Comparison of ENCODE assay signal across 12 mouse cellular contexts in the genomic region with DNA sequence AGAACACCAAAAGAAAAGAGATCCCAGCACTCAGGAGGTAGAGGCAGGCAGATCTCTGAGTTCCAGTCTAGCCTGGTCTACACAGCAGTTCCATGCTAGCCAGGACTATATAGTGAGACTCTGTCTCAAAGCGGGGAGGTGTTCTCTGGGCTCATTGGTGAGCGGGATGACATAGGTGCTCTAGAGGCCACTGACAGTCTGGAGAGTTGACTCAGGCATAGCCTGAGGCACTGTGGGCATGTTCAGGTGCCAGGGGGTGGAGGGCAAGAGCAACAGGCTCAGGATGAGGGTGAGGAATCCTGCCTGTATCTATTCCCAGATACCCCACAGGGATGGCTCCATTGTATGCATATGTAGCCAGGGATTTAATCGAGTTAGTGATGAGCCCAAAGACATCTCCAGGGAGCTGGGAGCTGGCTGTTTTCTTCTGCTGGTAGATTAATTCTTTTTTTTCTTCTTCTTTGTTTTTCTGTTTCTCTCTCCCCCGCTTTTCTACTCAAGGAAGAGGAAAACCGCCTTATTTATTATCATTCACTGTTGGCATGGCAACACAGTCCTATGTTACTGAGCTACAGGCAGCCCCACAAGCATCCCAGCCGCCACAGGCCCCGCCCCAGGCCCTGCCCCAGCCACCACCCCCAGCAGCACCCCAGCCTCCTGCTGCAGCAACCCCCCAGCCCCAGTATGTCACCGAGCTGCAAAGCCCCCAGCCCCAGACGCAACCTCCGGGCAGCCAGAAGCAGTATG. TPM values are rescaled to one million over a fixed set of nuclear protein-coding genes. Genes with fewer than 3 reads are reported as not detected.
DNase-seq lines count a peak whose midpoint lies in the region; ATAC-seq and TF ChIP-seq lines count a peak whose summit lies in the region.
"Had no signal": no experiment of that assay in that cellular context is flagged by ENCODE, and none has a peak within 500 bp of the region (broad histone marks: within the 10 kb centered on the region; RNA-seq: fewer than 3 reads in every experiment).

No protein-coding gene starts in this region.

- H3K4me3 ChIP-seq in thymus, adult 2 months (ENCODE audit: control insufficient read depth, insufficient read depth, low read length), result no peak overlapping the region
- H3K4me3 ChIP-seq in forebrain, embryonic 13.5 days, result no peak overlapping the region
- H3K4me3 ChIP-seq in midbrain, embryonic 10.5 days, result no peak overlapping the region
- no peak overlapping the region for H3K4me3 ChIP-seq in heart, embryonic 12.5 days

- peak overlapping the region; percentile 31; the same call in 1 of the 2 replicates for H3K27ac ChIP-seq in thymus, adult 2 months (ENCODE audit: control insufficient read depth, insufficient read depth, low read length)
- peak overlapping the region; percentile 73 for H3K27ac ChIP-seq in forebrain, embryonic 13.5 days
- 0 out of 2 replicates have a peak overlapping the region, but pooled peaks have one; percentile 4 for H3K27ac ChIP-seq in midbrain, embryonic 10.5 days (replicated peaks)
- H3K27ac ChIP-seq in heart, embryonic 12.5 days (ENCODE audit: poor library complexity, severe bottlenecking), result no peak overlapping the region

- no peaks in the 10 kb centered on the region for H3K9me3 ChIP-seq in forebrain, embryonic 13.5 days (replicated peaks)
- H3K9me3 ChIP-seq in midbrain, embryonic 10.5 days (replicated peaks), result no peaks in the 10 kb centered on the region
- H3K9me3 ChIP-seq in heart, embryonic 12.5 days (replicated peaks), result no peaks in the 10 kb centered on the region

- H3K4me2 ChIP-seq in forebrain, embryonic 13.5 days, result peak overlapping the region; percentile 12; the same call in 1 of the 2 replicates
- H3K4me2 ChIP-seq in heart, embryonic 12.5 days, result no peak overlapping the region

- WGBS in thymus, adult 2 months, result 67% methylated on average over 10 of the region's 10 CpGs
- 44% methylated on average over 10 of the region's 10 CpGs for WGBS in forebrain, embryonic 13.5 days
- 51% methylated on average over 10 of the region's 10 CpGs for WGBS in midbrain, embryonic 10.5 days
- WGBS in heart, embryonic 12.5 days, result 70% methylated on average over 10 of the region's 10 CpGs

- H3K27me3 ChIP-seq in thymus, adult 2 months (ENCODE audit: control insufficient read depth, insufficient read depth, low read length), result no peaks in the 10 kb centered on the region
- H3K27me3 ChIP-seq in forebrain, embryonic 13.5 days, result no peaks in the 10 kb centered on the region
- no peaks in the 10 kb centered on the region for H3K27me3 ChIP-seq in midbrain, embryonic 10.5 days (ENCODE audit: low read depth, poor library complexity, severe bottlenecking)
- H3K27me3 ChIP-seq in heart, embryonic 12.5 days (replicated peaks), result no peaks in the 10 kb centered on the region

- TF ChIP-seq POLR2A in thymus, adult 2 months (IDR thresholded peaks at IDR 0.05; ENCODE audit: control insufficient read depth, extremely low read depth, insufficient read depth, low read length, poor library complexity), result no peak

- H3K9ac ChIP-seq in forebrain, embryonic 13.5 days, result 0 out of 2 replicates have a peak overlapping the region, but pooled peaks have one; percentile 35
- no peak overlapping the region for H3K9ac ChIP-seq in heart, embryonic 12.5 days
- H3K9ac ChIP-seq: liver, postnatal 0 days had no signal

- H3K36me3 ChIP-seq in thymus, adult 2 months (ENCODE audit: control insufficient read depth, insufficient read depth, low read length), result no peaks in the 10 kb centered on the region
- H3K36me3 ChIP-seq in forebrain, embryonic 13.5 days (ENCODE audit: poor library complexity, severe bottlenecking), result peaks cover 33% of the 10 kb centered on the region
- H3K36me3 ChIP-seq in midbrain, embryonic 10.5 days, result peaks cover 42% of the 10 kb centered on the region
- peaks cover 25% of the 10 kb centered on the region for H3K36me3 ChIP-seq in heart, embryonic 12.5 days

- no peak for TF ChIP-seq CTCF in thymus, adult 2 months (IDR thresholded peaks at IDR 0.05; ENCODE audit: borderline replicate concordance, control insufficient read depth, extremely low read depth, insufficient read depth, low read length, poor library complexity)

- H3K4me1 ChIP-seq in thymus, adult 2 months (replicated peaks; ENCODE audit: control insufficient read depth, insufficient read depth, low read length), result peaks cover 9% of the 10 kb centered on the region
- H3K4me1 ChIP-seq in forebrain, embryonic 13.5 days, result peaks cover 47% of the 10 kb centered on the region
- peaks cover 60% of the 10 kb centered on the region for H3K4me1 ChIP-seq in midbrain, embryonic 10.5 days
- peaks cover 35% of the 10 kb centered on the region for H3K4me1 ChIP-seq in heart, embryonic 12.5 days (replicated peaks)

- no peak for DNase-seq in thymus, adult 2 months
- no peak for DNase-seq in thymus, adult 18-20 months
- no peak for DNase-seq in midbrain, embryonic 10.5 days (ENCODE audit: low spot score)
- DNase-seq in testis, postnatal 10 days (ENCODE audit: low spot score), result no peak
- DNase-seq: gastrocnemius, postnatal 14 days; liver, postnatal 0 days; thymus, postnatal 25 days had no signal

- ATAC-seq in forebrain, embryonic 13.5 days, result peak; percentile 67; the same call in 1 of the 2 replicates
- no peak for ATAC-seq in megakaryocyte, adult 5-6 weeks (ENCODE audit: poor library complexity, severe bottlenecking)
- no peak for ATAC-seq in heart, embryonic 12.5 days (ENCODE audit: insufficient number of reproducible peaks, low FRiP score)
- ATAC-seq: liver, postnatal 0 days had no signal

RNA-seq across cellular contexts. Expression of a gene that starts 6.8 kb away (rescaled TPM):
- polyA plus RNA-seq in thymus, adult 2 months (2012; rRNA removed), result 76.1 and 88.8 TPM in 2 replicates
- polyA plus RNA-seq in forebrain, embryonic 13.5 days (2015; fragmentation: Nextera tagmentation; extraction: Ambion mirVana), result 6.7 and 8.3 TPM in 2 replicates
- 7.7 and 8.6 TPM in 2 replicates for polyA plus RNA-seq in midbrain, embryonic 10.5 days (2016; fragmentation: Nextera tagmentation; extraction: Ambion mirVana)
- 9.9 and 10.6 TPM in 2 replicates for total RNA-seq in megakaryocyte, adult 5-6 weeks (2015)
- 4.2 and 5.3 TPM in 2 replicates for total RNA-seq in megakaryocyte, adult 5-6 weeks (2017)
- 6.9 and 7.5 TPM in 2 replicates for polyA plus RNA-seq in heart, embryonic 12.5 days (2016; fragmentation: Nextera tagmentation; extraction: Ambion mirVana)

RNA-seq across cellular contexts. Expression of a gene that starts 8.5 kb away (rescaled TPM):
- 0.36 and 0.45 TPM in 2 replicates for polyA plus RNA-seq in thymus, adult 2 months (2012; rRNA removed)
- polyA plus RNA-seq in forebrain, embryonic 13.5 days (2015; fragmentation: Nextera tagmentation; extraction: Ambion mirVana), result 1.1 and 1.5 TPM in 2 replicates
- polyA plus RNA-seq in midbrain, embryonic 10.5 days (2016; fragmentation: Nextera tagmentation; extraction: Ambion mirVana), result 0.69 and 1.6 TPM in 2 replicates
- total RNA-seq in megakaryocyte, adult 5-6 weeks (2015), result 1.0 and 1.4 TPM in 2 replicates
- 1.7 and 2.4 TPM in 2 replicates for total RNA-seq in megakaryocyte, adult 5-6 weeks (2017)
- polyA plus RNA-seq in heart, embryonic 12.5 days (2016; fragmentation: Nextera tagmentation; extraction: Ambion mirVana), result 1.2 TPM in 2 replicates

RNA-seq across cellular contexts. Expression of a gene that starts 28.6 kb away (rescaled TPM):
- polyA plus RNA-seq in thymus, adult 2 months (2012; rRNA removed), result 7.1 and 9.1 TPM in 2 replicates
- polyA plus RNA-seq in forebrain, embryonic 13.5 days (2015; fragmentation: Nextera tagmentation; extraction: Ambion mirVana), result not detected in 2 replicates
- polyA plus RNA-seq in midbrain, embryonic 10.5 days (2016; fragmentation: Nextera tagmentation; extraction: Ambion mirVana), result 0.20 TPM in 1 of 2 replicates, not detected in the other
- not detected in 2 replicates for total RNA-seq in megakaryocyte, adult 5-6 weeks (2015)
- not detected in 2 replicates for total RNA-seq in megakaryocyte, adult 5-6 weeks (2017)
- polyA plus RNA-seq in heart, embryonic 12.5 days (2016; fragmentation: Nextera tagmentation; extraction: Ambion mirVana), result not detected in 2 replicates
- total RNA-seq: gastrocnemius, postnatal 14 days; hematopoietic stem cell, adult 5-6 weeks; layer of hippocampus, postnatal 25 days had no signal
- polyA plus RNA-seq: liver, postnatal 0 days had no signal

RNA-seq across cellular contexts. Expression of a gene that starts 31.0 kb away (rescaled TPM):
- polyA plus RNA-seq in thymus, adult 2 months (2012; rRNA removed), result 82.6 and 84.0 TPM in 2 replicates
- 0.23 and 0.29 TPM in 2 replicates for polyA plus RNA-seq in forebrain, embryonic 13.5 days (2015; fragmentation: Nextera tagmentation; extraction: Ambion mirVana)
- 0.17 and 0.21 TPM in 2 replicates for polyA plus RNA-seq in midbrain, embryonic 10.5 days (2016; fragmentation: Nextera tagmentation; extraction: Ambion mirVana)
- total RNA-seq in megakaryocyte, adult 5-6 weeks (2015), result 1.5 and 2.2 TPM in 2 replicates
- total RNA-seq in megakaryocyte, adult 5-6 weeks (2017), result 0.12 and 0.73 TPM in 2 replicates
- polyA plus RNA-seq in heart, embryonic 12.5 days (2016; fragmentation: Nextera tagmentation; extraction: Ambion mirVana), result 4.4 and 5.3 TPM in 2 replicates

RNA-seq across cellular contexts. Expression of a gene that starts 31.2 kb away (rescaled TPM):
- 190 and 211 TPM in 2 replicates for polyA plus RNA-seq in thymus, adult 2 months (2012; rRNA removed)
- polyA plus RNA-seq in forebrain, embryonic 13.5 days (2015; fragmentation: Nextera tagmentation; extraction: Ambion mirVana), result 17.0 and 19.2 TPM in 2 replicates
- polyA plus RNA-seq in midbrain, embryonic 10.5 days (2016; fragmentation: Nextera tagmentation; extraction: Ambion mirVana), result 16.3 and 17.5 TPM in 2 replicates
- total RNA-seq in megakaryocyte, adult 5-6 weeks (2015), result 11.3 and 13.6 TPM in 2 replicates
- total RNA-seq in megakaryocyte, adult 5-6 weeks (2017), result 14.8 and 16.4 TPM in 2 replicates
- 10.5 and 11.4 TPM in 2 replicates for polyA plus RNA-seq in heart, embryonic 12.5 days (2016; fragmentation: Nextera tagmentation; extraction: Ambion mirVana)
